Mouse (Mus musculus) yolk sac, embryonic 10.5 days (tissue): ENCODE data around the gene Chrd.
A peak's percentile ranks its signal among the peaks of the same experiment; 100 is the strongest.

Experiments used
- DNase-seq: peaks from one replicate; pipeline ENCODE4 v3.0.0-alpha.2; 2017; ENCODE audit warnings: low spot score

Chrd gene

DNA sequence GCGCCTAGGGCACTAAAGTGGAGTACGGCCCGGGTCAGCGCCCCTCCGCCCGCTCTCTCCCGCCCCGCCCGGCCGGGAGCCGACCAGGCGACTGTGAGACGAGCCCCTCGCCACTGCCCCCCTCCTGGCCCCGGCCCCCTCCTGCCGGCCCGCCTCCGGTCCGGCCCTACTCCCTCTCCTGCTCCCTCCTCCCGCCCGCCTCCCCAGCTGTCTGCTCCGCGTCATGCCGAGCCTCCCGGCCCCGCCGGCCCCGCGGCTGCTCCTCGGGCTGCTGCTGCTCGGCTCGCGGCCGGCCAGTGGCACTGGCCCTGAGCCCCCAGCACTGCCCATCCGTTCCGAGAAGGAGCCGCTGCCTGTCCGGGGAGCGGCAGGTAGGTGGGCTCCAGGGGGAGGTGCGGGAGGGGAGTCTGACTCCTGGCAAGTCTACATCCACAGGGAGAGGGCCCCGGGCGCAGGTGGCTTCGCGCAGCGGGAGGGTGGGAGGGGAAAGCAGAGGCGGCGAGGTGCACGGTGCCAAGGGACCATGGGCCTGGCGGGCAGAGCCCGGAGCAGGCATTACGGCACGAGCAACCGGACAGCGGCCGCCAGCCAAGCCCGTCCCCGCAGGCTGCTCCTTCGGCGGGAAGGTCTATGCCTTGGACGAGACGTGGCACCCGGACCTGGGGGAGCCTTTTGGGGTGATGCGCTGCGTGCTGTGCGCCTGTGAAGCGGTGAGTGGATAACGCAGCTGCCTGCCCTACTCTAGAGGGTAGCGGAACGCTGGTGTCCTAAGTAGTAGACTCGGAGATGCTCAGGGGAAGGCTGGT is at the start of gene Chrd:
Gene Chrd, plus strand, starts transcription at position 203 of the 806 bp plus-strand sequence.
- peak; percentile 78 for DNase-seq

DNA sequence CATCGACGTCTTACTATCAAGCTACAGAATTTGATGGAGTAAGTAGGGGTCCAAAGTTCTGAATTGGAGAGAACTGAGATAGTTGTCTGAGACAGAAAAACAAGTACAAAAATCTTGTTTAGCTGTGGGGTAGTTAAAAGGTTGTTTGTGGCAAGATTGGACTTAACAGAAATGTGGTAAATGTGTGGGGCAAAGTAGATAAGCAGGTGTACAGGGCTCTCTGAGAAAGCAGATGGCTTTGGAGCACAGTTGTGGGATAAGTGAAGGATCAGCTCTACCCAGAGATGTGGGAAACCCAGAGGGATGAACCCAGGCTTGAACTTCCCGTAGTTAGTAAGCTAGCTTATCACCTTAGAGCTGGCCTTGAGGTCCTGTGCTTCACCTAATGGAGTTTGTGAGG is 42.2 kb upstream of the Chrd start:
- no peak for DNase-seq

DNA sequence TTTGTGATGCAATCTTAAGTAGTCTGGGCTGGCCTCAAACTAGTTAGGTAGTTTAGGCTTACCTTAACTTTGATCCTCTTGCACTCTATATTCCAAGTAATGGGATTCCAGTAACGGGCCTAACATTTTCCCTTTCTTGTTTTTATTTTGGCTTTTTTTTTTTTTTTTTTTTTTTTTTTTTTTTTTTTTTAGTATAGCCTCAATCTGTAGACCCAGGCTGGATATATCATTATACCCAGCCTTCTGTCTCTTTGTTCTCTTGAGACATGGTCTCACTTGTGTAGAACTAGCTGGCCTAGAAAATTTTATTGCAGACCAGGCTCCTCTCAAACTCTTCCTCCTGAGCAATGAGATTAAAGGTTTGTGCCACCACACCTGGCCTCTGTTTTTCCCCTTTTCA is 41.3 kb upstream of the Chrd start:
- DNase-seq, result no peak

DNA sequence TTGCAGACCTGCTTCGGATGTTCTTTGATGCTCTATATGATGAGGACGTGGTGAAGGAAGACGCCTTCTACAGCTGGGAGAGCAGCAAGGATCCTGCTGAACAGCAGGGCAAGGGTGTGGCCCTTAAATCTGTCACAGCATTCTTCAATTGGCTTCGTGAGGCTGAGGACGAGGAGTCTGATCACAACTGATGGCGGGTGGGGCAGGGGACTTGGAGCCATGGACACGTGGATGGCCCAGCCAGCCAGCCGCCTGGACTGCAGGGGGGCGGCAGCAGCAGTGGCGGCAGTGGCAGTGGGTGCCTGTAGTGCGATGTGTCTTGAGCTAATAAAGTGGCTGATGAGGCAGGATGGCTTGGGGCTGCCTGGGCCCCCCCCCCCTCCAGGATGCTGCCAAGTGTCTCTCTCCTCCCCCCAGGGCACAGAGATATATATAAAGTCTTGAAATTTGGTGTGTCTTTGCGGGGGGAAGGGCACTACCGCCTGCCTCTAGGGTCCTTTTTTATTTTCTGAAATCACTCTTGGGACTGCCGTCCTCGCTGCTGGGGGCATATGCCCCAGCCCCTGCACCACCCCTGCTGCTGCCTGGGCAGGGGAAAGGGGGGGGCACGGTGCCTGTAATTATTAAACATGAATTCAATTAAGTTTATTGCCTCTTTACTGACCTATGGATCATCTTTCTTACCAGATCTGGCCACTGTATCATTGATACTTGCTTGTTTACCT is 40.5 kb upstream of the Chrd start:
- no peak for DNase-seq

DNA sequence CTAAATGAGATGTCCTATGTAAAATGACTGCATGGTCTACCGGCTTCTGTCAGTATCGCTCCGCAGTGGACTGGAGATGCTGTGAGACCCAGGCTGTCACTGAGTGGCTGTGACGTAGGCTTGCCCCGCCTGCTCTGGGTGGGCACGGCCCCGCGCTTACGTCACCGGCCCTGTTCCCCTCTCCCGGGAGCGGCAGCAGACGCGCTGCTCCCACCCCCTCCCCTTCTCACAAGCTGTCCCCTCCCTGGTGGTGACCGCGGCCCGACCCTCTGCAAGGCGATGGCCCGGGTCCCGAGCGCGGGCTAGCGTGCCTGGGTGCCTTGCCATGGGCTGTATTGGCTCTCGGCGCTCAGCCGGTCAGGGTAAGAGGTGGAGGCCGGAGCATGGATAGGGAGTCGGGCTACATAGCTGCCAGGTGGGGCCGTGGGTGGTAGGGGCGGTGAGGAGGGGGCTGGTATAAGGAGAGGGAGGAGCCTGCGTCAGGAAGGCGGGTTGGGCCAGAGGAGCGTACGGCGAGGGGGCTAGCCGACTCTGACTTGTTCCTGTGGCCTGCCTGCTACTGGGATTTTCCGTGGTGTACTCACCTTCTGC is 39.7 kb upstream of the Chrd start, which contains the start of gene Fam131a:
Gene Fam131a, plus strand, starts transcription at position 131 of the 591 bp plus-strand sequence.
- DNase-seq, result peak; percentile 95

DNA sequence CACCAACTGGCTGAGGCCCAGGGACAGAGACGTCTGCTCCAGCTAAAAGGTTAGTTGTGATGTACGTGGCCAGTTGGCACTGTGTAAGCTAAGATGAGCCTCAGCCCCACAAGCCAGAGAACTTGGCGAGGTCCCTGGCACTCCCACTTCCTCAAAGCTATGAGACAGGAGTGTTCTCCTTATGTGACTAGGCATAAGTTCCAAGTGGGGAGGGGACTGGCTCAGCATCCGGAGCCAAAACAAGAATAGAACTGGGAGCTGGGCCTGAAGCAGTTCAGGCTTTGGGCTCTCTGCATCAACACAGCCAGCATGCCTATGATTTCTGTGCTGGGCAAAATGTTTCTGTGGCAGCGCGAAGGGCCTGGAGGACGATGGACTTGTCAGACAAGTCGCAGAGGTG is 38.1 kb upstream of the Chrd start:
- DNase-seq, result no peak

DNA sequence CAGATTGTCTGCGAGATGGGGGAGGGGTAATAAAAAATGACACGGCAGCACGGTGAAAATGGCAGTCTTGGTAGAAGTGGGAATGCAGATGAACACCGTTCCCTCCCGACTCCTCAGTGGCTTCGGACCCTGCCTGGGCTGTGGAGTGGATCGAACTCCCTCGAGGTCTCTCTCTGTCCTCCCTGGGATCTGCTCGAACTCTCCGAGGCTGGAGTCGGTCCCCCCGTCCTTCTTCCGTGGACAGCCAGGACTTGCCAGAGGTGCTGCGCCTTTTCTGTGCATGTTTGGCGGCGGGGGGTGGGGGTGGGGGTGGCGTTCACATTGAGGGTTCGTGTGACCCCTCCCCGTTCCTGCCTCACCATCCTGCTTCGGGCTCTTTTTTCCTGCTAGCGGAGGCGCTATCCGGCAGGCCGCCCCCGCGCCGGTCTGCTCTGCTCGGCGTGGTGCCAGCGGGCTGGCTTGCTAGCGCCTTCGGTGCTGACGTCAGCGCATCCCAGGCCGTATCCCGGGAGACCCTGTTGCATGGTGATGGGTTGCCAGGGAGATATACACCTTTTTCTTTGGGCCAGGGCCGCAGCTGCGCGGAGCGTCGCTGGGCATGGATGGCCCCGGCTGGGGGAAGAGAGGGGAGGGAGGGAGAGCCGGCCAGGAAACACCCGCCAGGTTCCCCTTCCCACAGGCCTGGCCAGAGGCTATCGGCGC is 37.2 kb upstream of the Chrd start:
- peak; percentile 67 for DNase-seq

DNA sequence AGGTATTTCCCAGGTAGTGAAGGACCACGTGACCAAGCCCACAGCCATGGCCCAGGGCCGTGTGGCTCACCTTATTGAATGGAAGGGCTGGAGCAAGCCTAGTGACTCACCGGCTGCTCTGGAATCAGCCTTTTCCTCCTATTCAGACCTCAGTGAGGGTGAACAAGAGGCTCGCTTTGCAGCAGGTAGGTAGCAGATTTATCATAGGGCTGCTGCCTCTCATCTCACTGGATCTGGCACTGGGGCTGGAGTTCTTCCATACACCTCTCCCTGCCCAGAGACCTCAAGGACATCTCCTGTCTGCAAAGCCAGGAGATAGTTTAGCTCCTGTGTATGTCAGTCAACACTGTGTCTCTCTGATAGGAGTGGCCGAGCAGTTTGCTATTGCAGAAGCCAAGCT is 33.7 kb upstream of the Chrd start:
- DNase-seq, result no peak

DNA sequence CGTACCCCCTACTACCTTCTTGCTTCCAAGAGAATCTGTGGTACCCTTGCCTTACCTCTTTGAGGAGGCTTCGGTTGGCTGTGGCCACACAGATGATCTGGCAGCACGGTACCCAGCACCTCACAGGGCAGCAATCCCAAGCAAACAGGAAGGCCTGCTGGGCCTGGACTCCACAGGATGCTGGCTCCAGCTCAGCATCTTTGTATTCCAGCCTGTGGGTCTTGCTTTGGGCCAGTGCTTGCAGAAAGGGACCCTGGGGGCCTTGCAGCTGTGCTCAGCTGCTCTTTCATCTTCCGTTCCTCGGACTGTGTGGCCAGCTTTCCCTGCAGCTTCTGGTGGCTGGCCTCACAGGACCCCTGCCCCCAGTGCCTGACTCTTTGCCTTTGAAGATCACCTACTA is 32.9 kb upstream of the Chrd start:
- no peak for DNase-seq

DNA sequence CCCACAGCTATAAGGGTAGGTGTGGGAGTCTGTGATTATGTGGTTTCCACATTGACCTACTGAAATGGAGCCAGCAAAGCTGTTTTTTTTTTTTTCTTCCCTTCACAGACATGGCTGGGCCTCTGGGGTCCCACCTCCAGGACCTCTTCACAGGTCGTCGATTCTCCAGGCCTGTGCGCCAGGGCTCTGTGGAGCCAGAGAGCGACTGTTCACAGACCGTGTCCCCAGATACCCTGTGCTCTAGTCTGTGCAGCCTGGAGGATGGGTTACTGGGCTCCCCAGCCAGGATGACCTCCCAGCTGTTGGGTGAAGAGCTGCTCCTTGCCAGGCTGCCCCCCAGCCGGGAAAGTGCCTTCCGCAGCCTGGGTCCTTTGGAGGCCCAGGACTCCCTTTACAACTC is 31.6 kb upstream of the Chrd start:
- no peak for DNase-seq

DNA sequence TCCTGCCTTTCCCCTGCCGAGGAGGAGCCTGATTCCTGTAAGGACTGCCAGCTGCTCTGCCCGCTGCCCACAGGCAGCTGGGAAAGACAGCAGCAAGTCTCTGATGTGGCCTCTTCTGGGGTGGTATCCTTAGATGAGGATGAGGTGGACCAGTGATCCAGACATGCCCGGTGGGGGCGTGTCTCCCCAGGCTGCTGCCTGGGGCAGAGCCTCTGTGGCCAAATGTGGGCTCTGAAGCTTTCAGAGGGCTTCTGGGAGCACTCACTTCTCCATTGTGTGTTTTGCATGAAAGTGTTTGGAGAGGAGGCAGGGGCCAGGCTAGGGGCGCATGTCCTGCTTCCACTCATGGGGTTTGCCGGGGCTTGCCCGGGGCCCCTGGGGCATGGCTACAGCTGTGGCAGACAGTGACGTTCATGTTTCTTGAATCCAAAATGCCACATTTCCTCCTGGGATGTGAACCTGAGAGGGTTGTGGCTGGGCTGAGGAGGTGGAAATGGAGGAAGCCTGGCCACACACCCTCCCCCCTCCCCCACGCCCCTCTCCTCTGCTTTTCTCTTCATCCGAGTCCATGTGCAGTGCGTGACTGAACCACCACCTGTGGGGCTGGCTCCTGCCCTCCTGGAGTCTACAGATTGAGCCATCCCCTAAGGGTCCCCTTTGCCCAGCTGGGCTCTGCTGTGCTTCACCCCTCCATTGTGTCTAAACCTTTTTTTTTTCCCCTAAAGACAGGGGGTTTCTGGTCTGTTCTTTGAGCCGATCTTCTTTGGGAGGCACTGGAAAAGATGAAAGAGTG is 31.0 kb upstream of the Chrd start:
- DNase-seq, result no peak

DNA sequence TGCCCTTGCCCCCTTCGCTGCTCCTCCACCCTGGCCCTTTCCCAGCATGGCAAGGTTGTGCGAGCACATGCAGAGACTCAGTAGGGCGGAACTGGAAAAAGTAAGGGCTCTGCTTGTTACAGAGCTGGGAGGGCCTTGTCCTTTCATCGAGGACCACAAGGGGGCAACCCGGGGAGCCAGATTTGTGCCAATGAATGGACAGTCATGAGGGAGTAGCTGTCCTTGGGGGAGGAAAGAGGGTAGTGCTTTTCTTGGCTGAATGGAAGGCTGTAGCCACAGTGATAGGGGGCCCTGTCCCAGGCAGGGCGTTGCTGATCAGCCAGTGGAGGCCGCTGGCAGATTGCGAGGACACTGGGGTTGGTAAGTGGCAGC is 30.4 kb upstream of the Chrd start:
- DNase-seq, result peak; percentile 65

DNA sequence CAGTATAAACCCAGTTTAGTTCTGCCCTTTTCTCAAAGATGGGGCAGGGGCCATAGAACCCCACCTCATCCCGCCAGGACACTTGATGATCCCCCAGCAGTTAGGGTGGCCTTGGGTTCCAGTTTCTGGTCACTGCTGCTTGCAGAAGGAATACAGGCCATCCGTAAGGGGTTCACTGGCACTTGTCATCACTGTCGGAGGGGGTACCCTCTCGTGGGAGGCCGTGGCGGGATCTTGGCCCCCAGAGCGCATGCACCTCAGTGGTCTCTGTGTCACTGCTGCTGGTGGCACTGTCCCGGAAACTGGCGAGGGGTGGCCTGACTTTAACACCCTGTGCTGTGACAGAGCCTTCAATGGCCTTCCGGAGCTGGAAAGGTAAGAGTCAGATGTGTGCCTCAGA is 29.9 kb upstream of the Chrd start:
- no peak for DNase-seq

DNA sequence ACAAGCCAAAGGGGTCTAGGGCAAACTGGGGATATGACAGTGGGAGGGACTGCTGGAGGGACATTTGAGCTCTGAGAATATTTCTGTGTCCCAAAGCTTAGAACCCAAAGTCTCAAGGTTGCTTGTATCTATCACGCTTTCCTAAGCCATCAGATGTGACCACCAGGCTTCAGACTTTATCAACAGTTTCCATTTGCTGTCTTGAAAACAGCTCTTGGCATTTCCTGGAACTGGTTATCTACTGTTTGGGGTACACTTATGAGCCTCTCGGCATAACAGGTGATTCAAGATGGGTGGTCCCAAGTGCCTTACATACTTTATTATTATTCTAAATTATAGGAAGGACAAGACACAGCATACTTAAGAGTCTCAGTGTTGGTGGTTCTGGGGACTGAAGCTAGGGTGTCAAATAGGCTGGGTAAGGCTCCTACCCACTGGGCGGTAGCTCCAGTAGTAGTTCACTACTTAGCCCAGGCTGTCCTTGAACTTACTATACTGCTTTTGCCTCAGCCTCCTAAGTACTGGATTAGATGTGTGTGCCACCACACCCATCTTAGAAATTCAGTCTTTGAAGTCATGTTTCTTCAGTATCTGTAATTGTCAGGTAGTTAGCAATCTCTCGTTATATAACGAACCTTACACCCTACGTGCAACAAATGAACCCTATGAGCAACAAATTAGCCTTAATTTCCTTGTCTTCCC is 29.1 kb upstream of the Chrd start:
- DNase-seq, result no peak

DNA sequence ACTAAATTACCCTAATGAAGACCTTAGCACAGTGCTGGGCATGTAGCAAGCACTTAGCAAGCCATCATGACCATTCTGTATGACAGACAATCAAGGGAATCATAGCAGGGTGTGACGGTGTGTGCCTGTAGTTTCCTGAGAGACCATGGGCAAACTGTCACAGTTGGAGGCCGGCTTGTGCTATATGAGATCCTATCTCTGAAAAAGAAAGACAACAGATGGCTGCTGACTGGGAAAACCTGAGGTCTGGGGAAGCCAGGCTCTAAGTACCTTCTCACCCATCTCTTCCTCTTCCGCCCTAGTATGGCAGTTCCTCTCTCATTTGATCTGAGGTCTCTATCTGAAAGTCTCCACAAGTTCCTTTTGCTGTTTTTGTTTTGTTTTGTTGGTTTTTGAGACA is 27.1 kb upstream of the Chrd start:
- no peak for DNase-seq

DNA sequence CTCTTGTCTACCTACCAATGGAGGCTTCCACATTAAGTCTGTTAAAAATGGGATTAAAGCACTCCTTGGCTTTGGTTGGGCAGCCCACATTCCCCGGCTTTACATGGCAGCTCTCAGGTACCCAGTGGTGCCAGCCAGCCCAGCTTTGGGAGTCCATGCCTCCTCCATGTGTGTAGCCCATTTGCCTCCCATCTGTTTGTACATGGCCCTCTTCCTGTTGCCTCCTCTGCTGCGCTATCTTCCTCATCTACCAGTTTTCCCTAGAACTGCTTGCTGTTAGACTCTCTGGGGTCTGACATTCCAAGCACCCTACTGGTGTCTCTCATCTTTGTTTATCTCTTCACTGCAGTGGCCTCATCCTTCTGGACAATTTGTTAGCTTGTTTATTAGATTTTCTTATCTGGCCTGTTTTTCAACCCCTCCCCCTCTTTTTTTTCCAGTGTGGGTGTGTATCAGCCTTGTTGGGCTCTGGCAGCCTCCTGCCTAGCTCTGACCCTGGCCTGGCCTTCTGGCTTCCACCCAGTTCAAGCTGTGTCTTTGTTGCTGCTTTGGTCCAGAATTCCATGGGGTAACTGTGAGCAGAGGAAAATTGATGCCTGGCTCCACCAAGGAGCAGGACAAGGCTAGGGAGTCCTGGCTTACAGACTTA is 26.4 kb upstream of the Chrd start:
- no peak for DNase-seq

DNA sequence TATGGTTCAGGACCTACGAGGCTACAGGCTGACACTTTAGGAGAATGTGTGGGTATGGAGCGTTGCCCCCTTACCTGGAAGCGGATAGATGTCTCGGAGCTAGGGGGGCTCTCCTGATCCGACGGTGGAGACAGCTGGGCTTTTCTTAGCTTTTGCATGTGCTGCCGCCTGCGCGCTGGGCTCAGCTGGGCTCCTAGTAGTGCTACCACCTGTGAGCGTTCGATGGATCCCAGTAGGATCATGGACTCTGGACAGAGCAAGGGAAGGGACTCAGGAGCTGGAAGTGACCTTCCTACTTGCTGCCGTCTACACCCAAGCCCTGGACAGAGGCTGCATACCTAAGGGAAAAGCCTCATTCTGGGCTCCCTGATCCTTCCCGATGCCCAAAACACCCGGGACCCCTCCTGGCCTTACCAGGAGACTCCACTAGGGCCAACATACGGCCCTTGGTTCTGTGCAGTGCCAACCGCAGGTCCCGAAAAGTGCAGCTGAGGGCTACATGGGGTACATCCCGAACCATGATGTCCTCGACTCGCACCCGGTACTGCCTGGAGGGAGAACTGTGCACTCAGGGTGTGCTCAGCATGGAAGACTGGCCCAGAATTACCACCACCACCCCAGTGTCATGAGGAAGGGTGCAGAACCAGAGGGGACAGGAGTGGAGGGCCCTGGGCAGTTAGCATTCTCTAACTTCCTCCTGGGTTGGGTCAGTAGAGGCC is 24.5 kb upstream of the Chrd start:
- no peak for DNase-seq

DNA sequence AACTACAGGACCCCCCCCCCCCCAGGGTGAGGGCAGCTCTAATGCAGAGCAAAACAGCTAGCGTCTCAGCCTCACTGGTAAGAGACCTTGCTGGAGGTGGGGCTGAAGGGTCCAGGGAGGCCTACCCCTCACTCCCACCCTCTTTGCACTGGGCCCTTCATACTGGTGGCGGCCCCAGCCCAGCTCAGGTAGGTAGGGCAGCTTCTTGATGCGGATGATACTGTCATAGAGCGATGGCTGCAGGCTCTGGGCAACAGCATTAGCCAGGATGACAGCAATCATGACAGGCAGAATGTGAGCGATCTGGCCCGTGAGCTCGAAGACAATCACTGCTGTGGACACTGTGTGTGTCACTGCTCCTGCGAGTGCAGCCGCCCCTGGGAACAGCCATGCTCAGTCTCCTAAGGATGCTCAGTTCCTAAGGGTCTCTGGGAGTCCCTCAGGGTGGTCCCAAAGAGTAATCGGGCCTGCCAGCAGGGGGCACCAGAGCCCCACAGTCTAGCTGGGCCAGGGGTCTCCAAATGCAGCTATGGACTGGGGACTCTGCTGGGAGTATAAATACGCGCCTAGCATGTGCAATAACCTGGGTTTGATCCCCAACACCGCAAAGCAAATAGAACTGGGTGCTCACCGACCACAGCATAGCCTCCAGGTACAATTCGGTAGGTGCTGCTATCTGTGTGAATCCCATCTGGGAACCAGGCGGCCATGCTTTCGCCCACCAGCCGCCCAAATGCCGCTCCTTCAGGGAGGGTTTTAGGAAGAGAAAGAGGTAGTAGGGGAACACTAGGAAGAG is 23.8 kb upstream of the Chrd start:
- no peak for DNase-seq

DNA sequence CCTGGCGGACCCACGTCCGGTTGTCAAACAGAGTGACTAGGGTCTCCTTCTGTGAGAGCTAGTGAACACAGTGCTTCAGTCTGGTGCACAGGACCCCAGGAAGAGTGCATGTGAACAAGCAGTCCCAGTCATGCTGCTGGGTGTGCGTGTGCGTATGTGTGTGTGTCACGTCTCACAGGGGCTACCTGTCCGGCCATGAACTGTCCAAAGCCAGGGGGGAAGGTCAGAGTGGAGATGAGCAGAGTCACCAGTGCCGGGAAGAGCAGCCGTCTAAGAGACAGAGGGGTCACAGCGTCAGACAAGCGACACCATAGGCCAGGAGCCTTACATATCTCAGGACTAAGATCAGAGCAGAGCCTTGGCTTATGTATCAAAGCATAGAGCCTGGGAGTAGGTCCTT is 22.6 kb upstream of the Chrd start:
- DNase-seq, result no peak
